Mouse (Mus musculus) embryonic facial prominence, embryonic 10.5 days (tissue): ENCODE results near the gene Trpm5. TPM values are rescaled to one million over a fixed set of nuclear protein-coding genes. Genes with fewer than 3 reads are reported as not detected.

Experiments used
- DNase-seq: peaks from one replicate; pipeline ENCODE4 v3.0.0-alpha.2; 2017; ENCODE audit warnings: low spot score
- H3K27ac ChIP-seq: fragments of 300-500 bp; sonication (generic); replicated peaks from 2 replicates; pipeline ENCODE4 v1.5.1; 2016; ENCODE audit warnings: mild to moderate bottlenecking
- H3K27me3 ChIP-seq: fragments of 300-500 bp; sonication (generic); replicated peaks from 2 replicates; pipeline ENCODE4 v1.6.1; 2016; ENCODE audit warnings: low read depth, mild to moderate bottlenecking; ENCODE audit not compliant: poor library complexity, severe bottlenecking
- H3K36me3 ChIP-seq: fragments of 300-500 bp; sonication (generic); replicated peaks from 2 replicates; pipeline ENCODE4 v1.6.1; 2016; ENCODE audit warnings: mild to moderate bottlenecking, moderate library complexity
- H3K4me1 ChIP-seq: fragments of 300-500 bp; sonication (generic); 2 replicates; pipeline ENCODE4 v1.6.1; 2016
- H3K4me3 ChIP-seq: fragments of 300-500 bp; sonication (generic); 2 replicates; pipeline ENCODE4 v1.5.1; 2016; ENCODE audit warnings: mild to moderate bottlenecking, moderate library complexity
- H3K9me3 ChIP-seq: fragments of 300-500 bp; sonication (generic); 2 replicates; pipeline ENCODE4 v1.6.1; 2016; ENCODE audit warnings: mild to moderate bottlenecking
- WGBS: fragments of 180-500 bp; shearing (Covaris S2); methylation state at CpG from one replicate; pipeline ENCODE4 v1.1.7; 2016; 5-methylcytosine and 5-hydroxymethylcytosine counted together
- polyA plus RNA-seq: library from polyadenylated mRNA; unstranded; fragments of >200 nt; fragmentation: Nextera tagmentation; extraction: Ambion mirVana; gene quantifications from 2 replicates; pipeline ENCODE4 v1.2.1, GENCODE M21; 2016

Gene Trpm5
- polyA plus RNA-seq, 1 experiment from 2014 or later: 0.60 TPM

DNA sequence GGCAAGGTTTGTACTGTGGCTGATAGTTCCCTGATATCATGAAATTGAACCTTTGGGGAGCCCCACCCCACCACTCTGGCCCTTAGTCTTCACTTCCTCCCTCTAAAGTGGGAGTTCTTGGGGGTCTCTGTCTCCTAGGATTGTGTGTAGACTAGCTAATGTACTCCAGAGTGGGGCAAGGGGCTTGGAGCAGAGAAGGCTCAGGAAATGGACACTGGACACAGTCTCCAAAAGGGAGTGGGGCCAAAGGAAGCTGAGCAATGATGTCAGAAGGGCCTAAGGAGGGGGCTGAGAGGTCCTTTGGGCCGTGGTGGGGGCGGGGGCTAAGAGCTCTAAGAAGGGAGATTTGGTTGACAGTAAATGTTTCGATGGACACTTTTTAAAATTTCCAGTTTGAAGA lies 39.4 kb downstream of the Trpm5 start:
- Histone ChIP-seq H3K27me3 (no peaks in the 10 kb centered on the region), H3K4me3 (peak overlapping the region; percentile 82), H3K4me1 (peaks cover 62% of the 10 kb centered on the region), H3K9me3 (no peaks in the 10 kb centered on the region), H3K27ac (peak overlapping the region; percentile 16; the same call in 1 of the 2 replicates), H3K36me3 (peaks cover 52% of the 10 kb centered on the region)
- DNase-seq: no peak
- 88% methylated on average over 3 of the region's 3 CpGs for WGBS

DNA sequence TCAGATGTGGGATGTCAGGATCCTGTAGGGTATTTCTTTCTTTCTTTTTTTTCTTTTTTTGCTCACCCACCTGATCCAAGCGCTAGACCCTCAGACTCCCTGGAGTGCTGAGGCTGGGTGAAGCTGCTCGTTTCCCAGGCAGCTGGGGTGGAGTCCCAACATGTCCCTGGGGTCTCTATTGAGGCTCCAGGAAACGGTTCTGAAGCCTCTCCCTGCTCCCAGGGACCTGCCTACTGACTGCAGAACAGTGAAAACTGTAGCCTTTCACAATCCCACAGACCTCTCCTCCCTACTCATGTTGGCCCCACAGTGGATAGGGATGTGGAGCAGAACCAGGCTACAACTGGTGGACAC lies 39.9 kb downstream of the Trpm5 start:
- WGBS: 62% methylated on average over 3 of the region's 3 CpGs
- Histone ChIP-seq H3K36me3 (peaks cover 50% of the 10 kb centered on the region), H3K4me1 (peaks cover 62% of the 10 kb centered on the region), H3K4me3 (peak overlapping the region; percentile 82), H3K9me3 (no peaks in the 10 kb centered on the region), H3K27me3 (no peaks in the 10 kb centered on the region), H3K27ac (no peak overlapping the region)
- DNase-seq: no peak

DNA sequence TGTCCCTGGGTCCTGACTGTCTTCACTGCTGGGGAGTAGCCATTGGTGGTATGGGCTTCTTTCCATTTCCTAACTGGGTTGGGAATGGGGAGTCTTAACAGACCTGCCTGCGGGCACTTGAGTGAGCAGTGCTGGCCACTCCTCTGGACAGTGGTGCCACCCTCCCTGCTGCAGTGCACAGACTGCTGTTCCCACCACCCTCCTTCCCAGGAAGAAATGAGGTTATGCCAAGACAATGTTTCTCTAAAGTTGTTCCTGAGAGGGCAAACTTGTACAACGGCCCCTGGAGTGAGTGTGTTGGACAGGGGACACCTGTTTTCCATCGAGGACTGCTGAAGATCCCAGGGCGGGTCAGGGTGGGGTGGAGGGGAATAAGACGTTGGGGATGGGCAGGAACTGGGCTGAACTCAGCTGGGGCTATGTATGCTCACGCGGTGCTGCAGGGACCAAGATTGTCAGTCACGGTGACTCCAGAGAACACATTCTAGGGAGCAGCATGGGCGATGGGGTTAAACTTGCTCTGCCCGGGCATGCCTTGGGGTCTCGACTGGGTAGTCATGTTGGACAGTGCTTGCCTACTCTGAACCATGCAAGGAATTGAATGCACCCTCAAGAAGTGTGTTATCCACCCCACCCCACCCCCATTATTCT lies 40.4 kb downstream of the Trpm5 start:
- H3K4me3 ChIP-seq: peak overlapping the region; percentile 82
- H3K9me3 ChIP-seq: no peaks in the 10 kb centered on the region
- no peak for DNase-seq
- H3K36me3 ChIP-seq: peaks cover 45% of the 10 kb centered on the region
- peak overlapping the region; percentile 94 for H3K27ac ChIP-seq
- peaks cover 59% of the 10 kb centered on the region for H3K4me1 ChIP-seq
- no peaks in the 10 kb centered on the region for H3K27me3 ChIP-seq
- WGBS: 63% methylated on average over 11 of the region's 11 CpGs

DNA sequence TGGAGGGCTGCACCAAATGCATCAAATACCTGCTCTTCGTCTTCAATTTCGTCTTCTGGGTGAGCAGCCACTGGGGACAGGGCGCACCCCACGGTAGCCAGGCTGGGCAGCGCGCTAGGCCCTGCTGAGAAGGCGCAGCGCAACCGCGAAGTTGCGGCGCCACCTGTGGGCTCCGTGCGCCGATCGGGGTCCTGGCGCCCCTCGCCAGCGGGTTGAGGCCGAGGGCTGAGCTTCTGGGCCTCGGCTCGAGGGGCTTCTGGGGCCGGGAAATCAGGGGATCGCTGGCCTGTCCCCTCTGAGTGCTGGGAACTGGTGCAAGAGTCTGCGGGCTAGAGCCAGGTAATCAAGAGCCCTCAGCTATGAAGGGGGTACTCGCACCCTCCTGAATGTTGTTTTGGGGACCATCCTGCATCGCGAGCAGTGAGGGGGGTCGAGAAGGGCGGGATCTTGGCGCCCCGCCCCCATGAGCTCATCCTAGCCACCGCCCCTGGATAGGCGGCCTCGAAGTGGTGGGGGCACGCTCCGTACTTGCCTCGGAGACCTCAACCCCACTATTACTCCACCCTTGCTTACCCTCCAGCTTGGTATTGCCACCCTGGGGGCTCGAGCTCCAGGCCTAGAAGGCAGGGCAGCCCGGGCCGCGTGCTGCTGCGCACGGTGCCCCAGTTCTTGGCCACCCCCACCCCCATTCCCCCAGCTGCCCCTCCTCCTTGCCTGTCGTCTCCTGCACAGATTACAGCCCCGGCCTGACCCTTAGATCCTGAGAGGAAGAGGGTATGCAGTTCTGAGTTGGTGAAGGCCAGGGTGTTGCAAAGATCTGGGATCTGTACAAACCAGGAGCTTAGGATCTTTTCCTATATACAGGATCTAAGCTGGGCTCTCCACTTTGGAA lies 41.2 kb downstream of the Trpm5 start:
- under 1% methylated on average over 46 of the region's 46 CpGs for WGBS
- Histone ChIP-seq H3K36me3 (peaks cover 37% of the 10 kb centered on the region), H3K4me3 (peak overlapping the region; percentile 82), H3K27me3 (no peaks in the 10 kb centered on the region), H3K9me3 (no peaks in the 10 kb centered on the region), H3K27ac (peak overlapping the region; percentile 94), H3K4me1 (peaks cover 52% of the 10 kb centered on the region)
- DNase-seq: peak; percentile 81

DNA sequence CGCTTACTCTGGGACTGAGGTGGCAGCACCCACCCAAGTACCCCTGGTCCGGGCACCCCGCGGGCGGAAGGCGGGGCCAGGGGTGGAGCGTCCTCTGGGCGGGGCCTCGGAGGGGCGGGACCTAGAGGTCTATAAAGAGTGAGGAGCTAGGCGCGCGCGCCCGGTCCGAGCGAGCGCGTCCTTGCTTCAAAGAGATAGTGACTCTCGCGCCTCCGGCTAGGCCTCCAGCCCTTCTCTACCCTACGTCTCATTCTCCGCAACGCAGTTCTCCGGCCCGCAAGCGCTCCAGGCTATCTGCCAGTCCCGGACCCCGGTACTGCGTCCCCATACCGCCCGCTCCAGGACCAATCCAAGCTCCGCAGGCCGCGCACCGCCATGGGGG lies 41.8 kb downstream of the Trpm5 start, which contains the start of gene Cd81:
Cd81 (plus strand) TSS at position 114 of the 382 bp plus-strand sequence.
- peak; percentile 91 for DNase-seq
- H3K4me3 ChIP-seq: peak within 1 kb of the TSS; percentile 82
- under 1% methylated on average over 37 of the region's 37 CpGs for WGBS
- H3K36me3 ChIP-seq: peaks cover 31% of the 10 kb centered on the region
- no peaks in the 10 kb centered on the region for H3K9me3 ChIP-seq
- H3K27me3 ChIP-seq: no peaks in the 10 kb centered on the region
- peaks cover 47% of the 10 kb centered on the region for H3K4me1 ChIP-seq
- peak within 1 kb of the TSS; percentile 94 for H3K27ac ChIP-seq

DNA sequence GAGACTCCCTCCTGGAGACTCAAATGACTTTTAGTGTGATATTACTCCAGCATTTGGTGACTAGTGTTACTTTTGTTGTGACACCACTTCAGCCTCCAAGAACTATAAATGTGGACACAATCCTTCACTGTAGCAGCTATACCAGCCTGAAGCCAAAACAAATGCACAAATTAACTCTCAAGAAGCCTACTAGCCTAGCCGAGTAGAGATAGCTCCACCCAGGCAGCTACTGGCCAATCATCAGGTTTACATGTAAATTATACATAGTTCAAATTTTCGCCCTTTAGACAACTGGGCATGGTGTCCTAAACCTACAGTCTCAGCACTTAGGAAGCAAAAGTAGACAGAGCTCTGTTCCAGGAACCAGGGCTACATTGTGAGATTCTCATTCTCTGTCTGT lies 43.1 kb downstream of the Trpm5 start:
- H3K9me3 ChIP-seq: no peaks in the 10 kb centered on the region
- DNase-seq: no peak
- no peak overlapping the region for H3K4me3 ChIP-seq
- H3K36me3 ChIP-seq: peaks cover 19% of the 10 kb centered on the region
- no peak overlapping the region for H3K27ac ChIP-seq
- no peaks in the 10 kb centered on the region for H3K27me3 ChIP-seq
- WGBS: 62% methylated on average over 2 of the region's 2 CpGs
- H3K4me1 ChIP-seq: peaks cover 40% of the 10 kb centered on the region

DNA sequence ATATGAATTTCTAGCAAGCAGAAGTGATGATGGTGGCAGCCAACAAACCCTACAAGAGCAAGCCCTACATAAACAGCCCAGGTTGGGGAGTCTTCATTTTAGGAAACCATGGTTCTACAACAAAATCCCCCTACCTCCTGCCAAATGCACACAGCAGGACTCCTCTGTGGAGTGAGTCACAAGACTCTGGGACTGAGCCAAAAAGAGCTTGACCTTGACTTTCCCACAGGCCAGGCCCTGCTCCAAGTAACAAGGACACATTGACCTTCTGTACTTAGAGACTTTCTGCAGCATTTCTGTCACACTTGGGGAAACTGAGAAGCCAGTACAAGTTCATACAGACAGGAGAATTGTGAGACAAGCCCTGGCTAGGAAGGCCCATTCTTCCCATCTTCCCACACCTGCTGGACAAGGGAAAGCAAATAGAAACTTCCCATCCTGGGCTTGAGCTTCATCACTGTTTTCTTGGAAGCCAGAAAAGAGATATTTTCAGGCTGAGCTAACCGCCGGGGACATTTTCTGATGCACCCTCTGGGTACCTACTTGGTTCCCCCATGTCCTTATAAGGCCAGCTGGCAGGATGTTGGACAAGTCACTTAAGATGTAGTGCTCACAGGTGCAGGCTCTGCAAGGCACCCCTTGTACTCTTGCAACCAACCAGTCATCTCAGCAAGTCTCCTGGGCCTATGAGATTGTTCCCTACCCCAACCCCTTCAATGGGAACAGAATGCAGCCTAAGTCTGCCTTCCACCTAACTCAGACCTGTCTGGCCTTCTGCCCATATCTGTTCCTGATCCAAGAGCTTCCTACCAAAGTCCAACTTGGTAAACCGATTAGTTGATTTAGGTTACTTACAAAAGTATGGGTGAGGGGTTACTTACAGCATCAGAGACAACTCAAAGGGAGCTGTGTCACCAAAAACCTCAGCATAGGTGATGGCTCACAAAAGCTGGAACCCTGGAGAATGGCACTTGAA lies 44.3 kb downstream of the Trpm5 start:
- H3K36me3 ChIP-seq: peaks cover 7% of the 10 kb centered on the region; the same call in 1 of the 2 replicates
- no peak overlapping the region for H3K4me3 ChIP-seq
- peaks cover 28% of the 10 kb centered on the region for H3K4me1 ChIP-seq
- no peak overlapping the region for H3K27ac ChIP-seq
- DNase-seq: no peak
- H3K9me3 ChIP-seq: no peaks in the 10 kb centered on the region
- 93% methylated on average over 3 of the region's 3 CpGs for WGBS
- no peaks in the 10 kb centered on the region for H3K27me3 ChIP-seq

DNA sequence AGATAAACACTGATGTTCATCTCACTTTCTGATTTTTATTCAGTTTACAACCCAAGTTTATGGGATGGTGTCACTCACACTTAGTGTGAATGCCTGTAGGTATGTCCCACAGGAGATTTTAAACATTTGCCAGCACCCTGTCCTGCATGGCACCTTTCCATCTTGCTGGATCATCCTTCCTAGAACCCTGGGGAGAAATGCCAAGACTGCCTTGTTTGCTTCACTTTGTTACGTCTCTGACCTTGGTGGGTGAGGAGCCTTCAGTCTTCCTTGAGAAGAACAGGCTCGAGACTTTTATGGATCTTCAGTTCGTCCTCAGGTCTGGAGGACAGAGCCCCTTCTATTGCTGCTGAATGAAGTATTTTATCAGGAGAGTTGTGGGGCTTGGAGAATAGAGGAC lies 45.1 kb downstream of the Trpm5 start:
- WGBS: 79% methylated on average over 3 of the region's 3 CpGs
- Histone ChIP-seq H3K27me3 (no peaks in the 10 kb centered on the region), H3K27ac (no peak overlapping the region), H3K36me3 (no peaks in the 10 kb centered on the region), H3K4me3 (no peak overlapping the region), H3K4me1 (peaks cover 20% of the 10 kb centered on the region), H3K9me3 (no peaks in the 10 kb centered on the region)
- no peak for DNase-seq

DNA sequence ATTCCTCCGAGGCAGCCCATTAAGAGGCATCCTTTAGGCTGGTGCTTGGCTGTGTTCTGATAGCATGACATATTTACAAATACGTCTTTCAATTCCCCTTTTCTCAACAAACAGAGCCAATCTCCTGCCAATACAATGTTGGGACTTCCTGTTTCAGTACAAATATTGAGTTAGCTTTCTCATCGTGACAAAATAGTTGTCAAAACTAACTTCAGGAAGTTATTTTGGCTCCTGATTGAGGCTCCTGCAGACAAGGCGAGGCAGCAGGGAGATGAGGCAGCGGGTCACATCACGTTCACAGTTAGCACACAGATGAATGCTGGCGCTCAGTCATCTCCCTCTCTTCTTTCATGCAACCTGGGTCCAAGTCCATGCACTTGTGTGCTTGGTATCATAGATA lies 48.1 kb downstream of the Trpm5 start:
- H3K9me3 ChIP-seq: no peaks in the 10 kb centered on the region
- no peak for DNase-seq
- 85% methylated on average over 7 of the region's 7 CpGs for WGBS
- no peaks in the 10 kb centered on the region for H3K27me3 ChIP-seq
- no peaks in the 10 kb centered on the region for H3K36me3 ChIP-seq
- no peak overlapping the region for H3K27ac ChIP-seq
- no peak overlapping the region for H3K4me3 ChIP-seq
- peaks cover 16% of the 10 kb centered on the region for H3K4me1 ChIP-seq

DNA sequence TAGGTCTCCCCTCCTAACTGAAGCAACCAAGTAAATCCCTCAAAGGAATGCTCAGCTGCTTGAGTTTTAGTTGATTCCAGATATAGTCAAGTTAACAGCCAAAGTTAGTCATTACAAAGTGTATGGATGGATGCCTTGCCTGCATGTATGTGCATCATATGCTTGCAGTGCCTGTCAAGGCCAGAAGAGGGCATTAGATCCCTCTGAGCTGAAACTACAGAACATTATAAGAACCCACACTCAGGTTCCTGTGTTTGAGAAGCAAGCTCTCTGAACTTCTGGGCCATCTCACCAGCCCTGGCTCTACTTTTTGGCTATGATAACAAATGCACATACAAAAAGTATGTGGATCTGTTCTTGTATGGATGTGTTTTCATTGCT lies 49.6 kb downstream of the Trpm5 start:
- DNase-seq: no peak
- no peak overlapping the region for H3K27ac ChIP-seq
- no peaks in the 10 kb centered on the region for H3K9me3 ChIP-seq
- H3K4me1 ChIP-seq: peaks cover 17% of the 10 kb centered on the region
- no peak overlapping the region for H3K4me3 ChIP-seq
- H3K36me3 ChIP-seq: no peaks in the 10 kb centered on the region
- H3K27me3 ChIP-seq: no peaks in the 10 kb centered on the region

DNA sequence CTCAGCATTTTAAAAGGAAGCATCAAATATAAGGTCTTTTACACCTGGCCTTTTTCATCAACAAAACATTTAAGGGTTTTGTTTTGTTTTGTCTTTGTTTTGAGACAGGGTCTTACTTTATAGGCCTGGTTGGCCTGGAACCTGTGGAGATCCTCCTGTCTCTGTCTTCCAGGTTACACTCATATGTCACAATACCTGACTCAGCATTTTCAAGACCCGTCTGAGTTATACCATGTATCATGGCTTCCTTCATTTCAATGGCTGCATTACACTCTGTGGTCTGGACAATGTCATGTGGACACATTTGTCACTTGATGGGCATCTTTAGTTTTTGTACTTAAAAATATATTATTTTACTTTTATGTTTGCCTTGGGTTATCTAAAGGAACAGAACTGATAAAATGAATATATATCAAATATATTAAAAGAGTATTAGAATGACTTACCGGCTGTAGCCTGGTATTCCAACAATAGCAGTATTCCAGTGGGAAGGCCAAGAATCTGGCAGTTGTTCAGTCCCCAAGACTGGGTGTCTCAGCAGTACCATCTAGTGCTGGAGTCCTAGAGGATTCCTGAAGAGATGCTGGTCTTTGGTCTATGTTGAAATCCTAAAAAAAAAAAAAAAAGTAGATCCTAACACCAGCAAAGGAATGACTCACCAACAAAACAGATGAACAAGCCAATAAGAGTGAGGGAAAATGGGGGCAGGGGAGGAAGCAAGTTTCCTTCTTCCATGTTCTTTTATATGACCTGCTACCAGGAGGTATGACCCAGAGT lies 50.2 kb downstream of the Trpm5 start:
- H3K4me3 ChIP-seq: no peak overlapping the region
- WGBS: 96% methylated on average over 2 of the region's 2 CpGs
- H3K4me1 ChIP-seq: peaks cover 17% of the 10 kb centered on the region
- no peak for DNase-seq
- H3K27me3 ChIP-seq: no peaks in the 10 kb centered on the region
- H3K27ac ChIP-seq: no peak overlapping the region
- no peaks in the 10 kb centered on the region for H3K36me3 ChIP-seq
- H3K9me3 ChIP-seq: no peaks in the 10 kb centered on the region

DNA sequence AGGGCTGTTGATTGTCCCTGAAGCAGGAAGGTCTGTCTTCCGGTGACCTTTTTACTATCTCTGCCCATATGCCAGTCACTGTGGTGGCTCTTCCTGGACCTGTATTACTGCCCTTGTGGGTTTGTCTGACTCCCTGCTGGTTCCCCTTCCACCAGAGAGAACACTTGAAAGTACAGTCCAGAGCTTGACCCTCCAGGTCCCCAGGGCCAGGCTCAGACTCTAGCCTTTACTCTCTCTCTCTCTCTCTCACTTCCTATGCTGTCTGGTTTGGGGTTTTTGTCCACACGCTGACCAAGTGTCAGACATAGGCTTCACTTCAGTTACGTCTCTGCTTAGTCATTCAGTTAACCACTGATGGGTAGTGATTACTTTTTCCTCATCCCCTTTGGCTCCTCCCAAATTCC lies 51.5 kb downstream of the Trpm5 start:
- 77% methylated on average over 3 of the region's 3 CpGs for WGBS
- Histone ChIP-seq H3K27ac (0 out of 2 replicates have a peak overlapping the region, but pooled peaks have one; percentile 21), H3K36me3 (no peaks in the 10 kb centered on the region), H3K9me3 (no peaks in the 10 kb centered on the region), H3K4me1 (peaks cover 17% of the 10 kb centered on the region), H3K27me3 (no peaks in the 10 kb centered on the region), H3K4me3 (no peak overlapping the region)
- DNase-seq: no peak
